Mouse (Mus musculus): ENCODE data around the gene Esr1. TPM values are rescaled to one million over a fixed set of nuclear protein-coding genes. Genes with fewer than 3 reads are reported as not detected.
A peak's percentile ranks its signal among the peaks of the same experiment; 100 is the strongest.

Esr1 gene
- 0.29 and 0.39 TPM in 2 replicates for polyA plus RNA-seq (2015; fragmentation: Nextera tagmentation; extraction: Ambion mirVana)

DNA sequence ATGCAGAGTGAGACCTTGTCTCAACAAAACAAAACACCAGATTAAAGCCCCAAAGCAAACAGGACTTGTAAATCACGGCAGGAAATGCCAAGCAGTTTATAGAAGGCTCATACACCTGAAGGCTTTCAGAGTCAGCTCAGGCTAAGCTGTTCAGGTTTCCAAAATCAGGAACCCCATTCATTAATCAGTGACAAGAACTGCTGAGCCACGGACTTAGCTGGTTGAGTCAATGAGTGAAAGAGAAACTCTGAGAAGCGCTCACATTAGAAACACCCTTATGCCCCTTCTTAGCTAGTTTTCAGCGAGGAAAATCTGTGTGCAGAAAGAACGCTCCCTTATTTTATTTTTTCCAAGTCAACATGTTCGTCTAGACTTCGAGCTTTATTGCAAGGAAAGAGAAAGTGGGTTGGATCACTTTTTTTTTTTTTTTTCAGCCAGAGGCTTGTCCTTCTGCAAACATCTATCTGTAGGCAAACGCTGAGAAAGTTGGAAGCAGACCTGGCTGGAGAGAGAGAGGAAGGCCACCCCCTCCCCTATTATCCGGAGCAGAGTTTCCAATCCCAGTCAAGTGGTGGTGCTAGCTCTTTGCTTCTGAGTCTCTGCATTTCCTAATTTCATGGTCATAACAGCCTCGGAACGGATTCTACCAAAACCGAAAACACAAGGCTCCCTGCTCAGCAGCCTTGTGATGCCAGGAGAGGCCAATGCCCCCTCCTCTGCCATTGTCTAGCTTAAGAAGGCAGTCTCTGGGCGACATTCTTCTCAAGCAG is at the start of gene Esr1:
TSS of gene Esr1 (plus strand) at position 208 of the 770 bp plus-strand sequence.
- Histone ChIP-seq H3K4me3 (ENCODE audit: low read length) (peak within 1 kb of the TSS; percentile 41), H3K36me3 (ENCODE audit: control insufficient read depth, insufficient read depth) (no peaks in the 10 kb centered on the region), H3K9ac (ENCODE audit: low read length) (no peak within 1 kb of the TSS), H3K27me3 (ENCODE audit: control insufficient read depth, insufficient read depth, low read length) (no peaks in the 10 kb centered on the region), H3K4me2 (ENCODE audit: low read depth, low read length) (peak within 1 kb of the TSS; percentile 62), H3K27ac (ENCODE audit: low read length) (no peak within 1 kb of the TSS), H3K4me1 (ENCODE audit: control insufficient read depth, insufficient read depth, low read length) (no peaks in the 10 kb centered on the region), H3K9me3 (replicated peaks; ENCODE audit: control insufficient read depth, low read length) (no peaks in the 10 kb centered on the region)
- ATAC-seq (replicated peaks; ENCODE audit: extremely low read depth, insufficient read depth, low FRiP score), result no peak
- WGBS, result 42% methylated on average over 13 of the region's 13 CpGs

DNA sequence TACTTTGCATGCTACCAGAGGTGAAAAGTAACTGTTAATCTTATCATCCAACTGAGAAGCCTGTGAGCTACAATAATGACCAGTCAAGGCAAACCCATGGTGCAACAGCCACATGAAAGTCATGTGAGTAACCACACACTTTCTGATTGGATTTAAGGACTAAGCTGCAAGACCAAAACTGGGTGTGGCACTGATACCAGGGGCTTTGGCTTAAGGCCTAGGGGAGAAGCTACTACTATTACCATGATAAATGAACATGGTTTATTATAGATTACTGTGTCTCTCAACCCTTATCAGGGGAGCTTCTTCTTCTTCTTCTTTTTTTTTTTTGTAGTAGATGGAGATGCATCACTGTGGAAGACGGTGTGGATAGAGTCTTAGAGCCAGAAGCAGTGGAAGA is 46.2 kb upstream of the Esr1 start:
- H3K4me3 ChIP-seq (ENCODE audit: low read length), result no peak overlapping the region
- H3K9me3 ChIP-seq (replicated peaks; ENCODE audit: control insufficient read depth, low read length), result no peaks in the 10 kb centered on the region
- no peaks in the 10 kb centered on the region for H3K27me3 ChIP-seq (ENCODE audit: control insufficient read depth, insufficient read depth, low read length)
- H3K4me1 ChIP-seq (ENCODE audit: control insufficient read depth, insufficient read depth, low read length), result no peaks in the 10 kb centered on the region
- 77% methylated on average over 1 of the region's 1 CpGs for whole genome bisulfite sequencing
- H3K27ac ChIP-seq (ENCODE audit: low read length), result no peak overlapping the region
- H3K4me2 ChIP-seq (ENCODE audit: low read depth, low read length), result no peak overlapping the region
- ATAC-seq (replicated peaks; ENCODE audit: extremely low read depth, insufficient read depth, low FRiP score), result no peak
- no peak overlapping the region for H3K9ac ChIP-seq (ENCODE audit: low read length)
- H3K36me3 ChIP-seq (ENCODE audit: control insufficient read depth, insufficient read depth), result no peaks in the 10 kb centered on the region

DNA sequence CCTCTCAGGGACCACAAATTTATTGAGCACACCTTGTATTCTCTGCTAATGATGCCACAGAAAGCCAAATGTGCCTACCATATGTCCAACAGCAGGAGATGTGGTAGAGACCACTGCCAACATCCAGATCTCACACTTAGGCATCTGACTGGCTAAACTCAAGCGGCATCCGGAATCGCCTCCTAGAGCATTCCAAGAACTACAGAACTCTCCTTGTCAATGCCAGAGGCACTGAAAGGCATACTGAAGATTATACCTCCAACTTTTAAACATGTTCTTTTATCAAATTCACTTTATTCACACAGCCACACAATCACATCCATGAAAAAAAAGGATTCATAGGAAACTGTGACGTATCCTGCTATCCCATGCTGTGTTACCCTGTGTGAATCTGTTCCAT is 40.6 kb upstream of the Esr1 start:
- Histone ChIP-seq H3K4me1 (ENCODE audit: control insufficient read depth, insufficient read depth, low read length) (no peaks in the 10 kb centered on the region), H3K27me3 (ENCODE audit: control insufficient read depth, insufficient read depth, low read length) (no peaks in the 10 kb centered on the region), H3K36me3 (ENCODE audit: control insufficient read depth, insufficient read depth) (no peaks in the 10 kb centered on the region), H3K9me3 (replicated peaks; ENCODE audit: control insufficient read depth, low read length) (no peaks in the 10 kb centered on the region), H3K9ac (ENCODE audit: low read length) (no peak overlapping the region), H3K27ac (ENCODE audit: low read length) (no peak overlapping the region), H3K4me2 (ENCODE audit: low read depth, low read length) (no peak overlapping the region), H3K4me3 (ENCODE audit: low read length) (no peak overlapping the region)
- WGBS, result 91% methylated on average over 4 of the region's 4 CpGs
- ATAC-seq (replicated peaks; ENCODE audit: extremely low read depth, insufficient read depth, low FRiP score), result no peak

DNA sequence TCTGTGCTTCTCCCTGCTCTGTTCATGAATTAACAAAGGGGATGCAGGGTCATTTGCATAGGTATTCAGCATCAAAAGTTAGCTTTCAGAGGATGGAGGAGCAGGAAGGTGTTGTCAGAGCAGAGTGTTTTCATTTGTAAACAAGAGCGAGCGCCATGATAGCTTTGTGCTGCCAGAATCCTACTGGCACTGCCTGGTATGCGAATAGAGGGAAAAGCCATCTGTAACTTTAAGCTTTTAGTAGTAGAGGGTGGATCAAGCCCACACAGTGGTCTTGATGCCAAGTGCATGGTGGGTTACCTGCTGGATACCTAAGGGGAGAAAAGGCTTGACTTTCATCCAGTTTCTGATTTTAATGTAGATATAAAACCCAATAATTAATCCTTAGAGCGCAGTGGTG is 40.1 kb upstream of the Esr1 start:
- Histone ChIP-seq H3K27ac (ENCODE audit: low read length) (no peak overlapping the region), H3K27me3 (ENCODE audit: control insufficient read depth, insufficient read depth, low read length) (no peaks in the 10 kb centered on the region), H3K9me3 (replicated peaks; ENCODE audit: control insufficient read depth, low read length) (no peaks in the 10 kb centered on the region), H3K4me2 (ENCODE audit: low read depth, low read length) (no peak overlapping the region), H3K4me3 (ENCODE audit: low read length) (no peak overlapping the region), H3K36me3 (ENCODE audit: control insufficient read depth, insufficient read depth) (no peaks in the 10 kb centered on the region), H3K9ac (ENCODE audit: low read length) (no peak overlapping the region), H3K4me1 (ENCODE audit: control insufficient read depth, insufficient read depth, low read length) (no peaks in the 10 kb centered on the region)
- ATAC-seq (replicated peaks; ENCODE audit: extremely low read depth, insufficient read depth, low FRiP score), result no peak
- 73% methylated on average over 4 of the region's 4 CpGs for WGBS

DNA sequence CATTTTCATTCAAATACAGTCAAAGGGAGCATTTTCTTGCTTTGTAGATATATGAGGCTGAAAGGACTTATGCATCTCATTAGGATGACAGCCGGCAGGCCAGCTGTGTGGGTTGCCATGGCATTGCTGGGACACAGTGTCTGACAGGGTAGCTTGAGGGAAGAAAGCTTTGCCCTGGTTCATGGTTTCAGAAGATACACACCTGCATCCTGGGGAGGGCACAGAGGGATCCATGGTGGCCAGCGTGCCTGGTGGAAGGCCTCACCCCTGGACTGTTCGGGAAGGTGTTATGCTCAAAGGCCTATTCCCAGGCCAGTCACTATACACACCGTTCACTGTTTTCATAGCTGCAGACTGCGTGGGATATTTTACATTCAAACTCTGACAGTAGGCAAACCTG is 29.5 kb upstream of the Esr1 start:
- Histone ChIP-seq H3K36me3 (ENCODE audit: control insufficient read depth, insufficient read depth) (no peaks in the 10 kb centered on the region), H3K4me3 (ENCODE audit: low read length) (no peak overlapping the region), H3K9ac (ENCODE audit: low read length) (no peak overlapping the region), H3K4me1 (ENCODE audit: control insufficient read depth, insufficient read depth, low read length) (no peaks in the 10 kb centered on the region), H3K27me3 (ENCODE audit: control insufficient read depth, insufficient read depth, low read length) (no peaks in the 10 kb centered on the region), H3K4me2 (ENCODE audit: low read depth, low read length) (no peak overlapping the region), H3K27ac (ENCODE audit: low read length) (no peak overlapping the region), H3K9me3 (replicated peaks; ENCODE audit: control insufficient read depth, low read length) (no peaks in the 10 kb centered on the region)
- ATAC-seq (replicated peaks; ENCODE audit: extremely low read depth, insufficient read depth, low FRiP score), result no peak
- 87% methylated on average over 5 of the region's 5 CpGs for WGBS

DNA sequence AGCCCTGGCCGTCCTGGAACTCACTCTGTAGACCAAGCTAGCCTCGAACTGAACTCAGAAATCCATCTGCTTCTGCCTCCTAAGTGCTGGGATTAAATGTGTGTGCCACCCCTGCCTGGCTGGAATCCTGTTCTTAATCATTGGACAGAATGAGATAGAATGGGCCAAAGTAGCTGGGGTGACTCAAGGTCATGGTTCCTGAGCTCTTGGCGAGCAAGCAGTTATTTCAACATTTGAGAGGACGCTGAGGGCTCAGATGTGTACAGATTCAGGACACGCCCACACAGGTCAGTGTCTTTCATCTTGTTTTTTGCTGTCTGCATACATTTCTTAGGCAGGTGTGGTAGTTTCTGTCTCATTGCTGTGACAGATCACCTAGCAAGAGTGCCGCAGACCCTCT is 24.7 kb upstream of the Esr1 start:
- no peaks in the 10 kb centered on the region for H3K36me3 ChIP-seq (ENCODE audit: control insufficient read depth, insufficient read depth)
- H3K27ac ChIP-seq (ENCODE audit: low read length), result no peak overlapping the region
- H3K4me2 ChIP-seq (ENCODE audit: low read depth, low read length), result no peak overlapping the region
- WGBS, result 78% methylated on average over 6 of the region's 6 CpGs
- no peak overlapping the region for H3K9ac ChIP-seq (ENCODE audit: low read length)
- no peaks in the 10 kb centered on the region for H3K4me1 ChIP-seq (ENCODE audit: control insufficient read depth, insufficient read depth, low read length)
- no peaks in the 10 kb centered on the region for H3K27me3 ChIP-seq (ENCODE audit: control insufficient read depth, insufficient read depth, low read length)
- ATAC-seq (replicated peaks; ENCODE audit: extremely low read depth, insufficient read depth, low FRiP score), result no peak
- H3K9me3 ChIP-seq (replicated peaks; ENCODE audit: control insufficient read depth, low read length), result no peaks in the 10 kb centered on the region
- no peak overlapping the region for H3K4me3 ChIP-seq (ENCODE audit: low read length)

DNA sequence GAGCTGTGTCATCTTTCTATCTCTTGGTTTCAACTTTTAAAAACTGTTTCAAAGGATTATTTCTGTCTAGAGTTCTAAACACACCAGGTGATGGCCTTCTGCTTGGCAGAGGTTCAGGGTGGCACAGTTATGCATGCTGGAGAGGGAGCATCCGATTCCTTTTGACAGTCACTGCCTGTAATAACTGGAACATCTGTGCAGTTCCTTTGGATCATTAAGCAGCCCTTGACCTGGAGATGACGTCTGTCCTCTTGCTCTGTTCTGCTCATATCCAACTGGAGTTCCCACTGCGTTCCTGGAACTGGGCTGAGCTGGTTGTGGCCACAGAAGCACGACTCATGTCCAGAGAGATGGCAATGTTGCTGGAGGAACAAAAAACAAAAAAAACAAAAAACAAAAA is 21.8 kb upstream of the Esr1 start:
- no peak for ATAC-seq (replicated peaks; ENCODE audit: extremely low read depth, insufficient read depth, low FRiP score)
- H3K27ac ChIP-seq (ENCODE audit: low read length), result no peak overlapping the region
- no peaks in the 10 kb centered on the region for H3K27me3 ChIP-seq (ENCODE audit: control insufficient read depth, insufficient read depth, low read length)
- H3K4me2 ChIP-seq (ENCODE audit: low read depth, low read length), result no peak overlapping the region
- no peak overlapping the region for H3K9ac ChIP-seq (ENCODE audit: low read length)
- no peaks in the 10 kb centered on the region for H3K9me3 ChIP-seq (replicated peaks; ENCODE audit: control insufficient read depth, low read length)
- no peaks in the 10 kb centered on the region for H3K36me3 ChIP-seq (ENCODE audit: control insufficient read depth, insufficient read depth)
- WGBS, result 78% methylated on average over 4 of the region's 4 CpGs
- H3K4me3 ChIP-seq (ENCODE audit: low read length), result no peak overlapping the region
- H3K4me1 ChIP-seq (ENCODE audit: control insufficient read depth, insufficient read depth, low read length), result no peaks in the 10 kb centered on the region

DNA sequence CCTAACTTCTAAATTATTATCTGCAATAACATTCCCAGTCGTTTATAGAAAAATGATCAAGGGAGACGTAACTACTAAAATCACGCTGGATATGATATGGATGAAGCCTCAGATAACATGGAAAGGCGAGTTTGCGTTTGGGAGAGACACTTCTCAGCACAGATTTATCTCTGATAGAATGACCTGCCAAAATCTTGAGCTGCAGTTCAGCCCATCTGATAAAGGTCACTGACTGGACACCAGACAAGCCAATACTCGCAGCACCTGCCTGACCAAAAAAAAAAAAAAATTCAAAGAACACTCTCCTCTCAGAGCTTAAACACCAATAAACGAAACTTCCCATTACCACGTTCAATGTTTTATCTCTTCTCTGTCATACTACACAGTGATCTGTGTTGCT is 20.4 kb upstream of the Esr1 start:
- H3K27me3 ChIP-seq (ENCODE audit: control insufficient read depth, insufficient read depth, low read length), result no peaks in the 10 kb centered on the region
- no peaks in the 10 kb centered on the region for H3K4me1 ChIP-seq (ENCODE audit: control insufficient read depth, insufficient read depth, low read length)

DNA sequence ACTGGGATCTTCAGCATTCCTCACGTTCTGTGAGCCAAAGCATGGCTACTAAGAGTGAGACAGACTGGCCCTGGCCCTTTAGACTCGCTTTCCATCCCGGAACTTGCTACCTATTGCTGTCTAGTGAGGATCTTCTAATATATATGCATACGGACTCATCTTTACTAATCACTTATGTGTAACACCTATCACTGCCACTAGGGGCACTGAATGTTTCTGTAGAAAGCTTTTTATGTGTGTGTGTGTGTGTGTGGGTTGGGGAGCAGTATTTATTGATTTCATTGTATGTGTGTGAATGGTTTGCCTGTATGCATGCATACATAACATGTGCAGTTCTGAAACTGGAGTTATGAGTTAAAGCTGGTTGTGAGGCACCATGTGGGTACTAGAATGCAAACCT is 17.6 kb upstream of the Esr1 start:
- H3K4me2 ChIP-seq (ENCODE audit: low read depth, low read length), result no peak overlapping the region

More for the DNA sequence above, 20.4 kb upstream of the Esr1 start:
- H3K9ac ChIP-seq (ENCODE audit: low read length), result no peak overlapping the region
- no peak overlapping the region for H3K4me2 ChIP-seq (ENCODE audit: low read depth, low read length)
- no peak overlapping the region for H3K4me3 ChIP-seq (ENCODE audit: low read length)
- no peak for ATAC-seq (replicated peaks; ENCODE audit: extremely low read depth, insufficient read depth, low FRiP score)
- no peak overlapping the region for H3K27ac ChIP-seq (ENCODE audit: low read length)
- 70% methylated on average over 8 of the region's 8 CpGs for WGBS
- no peaks in the 10 kb centered on the region for H3K36me3 ChIP-seq (ENCODE audit: control insufficient read depth, insufficient read depth)
- H3K9me3 ChIP-seq (replicated peaks; ENCODE audit: control insufficient read depth, low read length), result no peaks in the 10 kb centered on the region

More for the DNA sequence above, 17.6 kb upstream of the Esr1 start:
- no peak overlapping the region for H3K27ac ChIP-seq (ENCODE audit: low read length)
- no peak overlapping the region for H3K9ac ChIP-seq (ENCODE audit: low read length)
- 69% methylated on average over 4 of the region's 4 CpGs for WGBS
- no peaks in the 10 kb centered on the region for H3K9me3 ChIP-seq (replicated peaks; ENCODE audit: control insufficient read depth, low read length)
- H3K4me1 ChIP-seq (ENCODE audit: control insufficient read depth, insufficient read depth, low read length), result no peaks in the 10 kb centered on the region
- ATAC-seq (replicated peaks; ENCODE audit: extremely low read depth, insufficient read depth, low FRiP score), result no peak
- no peaks in the 10 kb centered on the region for H3K36me3 ChIP-seq (ENCODE audit: control insufficient read depth, insufficient read depth)
- H3K27me3 ChIP-seq (ENCODE audit: control insufficient read depth, insufficient read depth, low read length), result no peaks in the 10 kb centered on the region
- no peak overlapping the region for H3K4me3 ChIP-seq (ENCODE audit: low read length)

Measured in heart, embryonic 16.5 days (tissue).